Mouse (Mus musculus): ENCODE measurements around the gene 7420426K07Rik. TPM values are rescaled to one million over a fixed set of nuclear protein-coding genes. Genes with fewer than 3 reads are reported as not detected.

Gene 7420426K07Rik
- not detected in 2 replicates for polyA plus RNA-seq (2012)

DNA sequence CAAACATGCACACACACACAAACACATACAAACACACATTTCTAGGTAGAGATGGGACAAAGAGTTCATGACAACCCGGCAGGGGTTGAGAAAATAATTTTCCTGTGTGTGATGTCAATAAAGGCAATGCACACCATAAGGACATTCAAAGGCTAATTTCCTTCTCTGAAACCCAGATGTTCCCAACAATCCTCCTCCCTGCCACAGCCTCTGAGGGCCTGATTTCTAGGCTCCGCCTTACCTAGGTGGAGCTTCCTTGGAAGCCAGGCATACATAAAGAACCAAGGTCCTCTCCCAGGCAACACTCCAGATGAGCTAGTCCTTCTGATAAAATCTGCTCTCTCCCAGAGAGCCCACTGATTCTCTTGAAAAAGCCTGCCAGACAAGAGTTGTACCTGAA, at the start of gene 7420426K07Rik:
Gene 7420426K07Rik, plus strand, starts transcription at position 301 of the 400 bp plus-strand sequence.
- no peaks in the 10 kb centered on the region; the same call in 1 of the 2 replicates for H3K9me3 ChIP-seq (ENCODE audit: control insufficient read depth, low read length)
- no peaks in the 10 kb centered on the region for H3K27me3 ChIP-seq (ENCODE audit: control insufficient read depth)
- no peaks in the 10 kb centered on the region for H3K4me1 ChIP-seq (ENCODE audit: control insufficient read depth)
- TF ChIP-seq TAL1 (IDR thresholded peaks at IDR 0.05; ENCODE audit: low read length) (no peak), GATA1 (IDR thresholded peaks at IDR 0.05; ENCODE audit: low read length) (no peak)
- H3K4me3 ChIP-seq (replicated peaks), result no peak within 1 kb of the TSS
- H3K36me3 ChIP-seq (ENCODE audit: control insufficient read depth), result no peaks in the 10 kb centered on the region

DNA sequence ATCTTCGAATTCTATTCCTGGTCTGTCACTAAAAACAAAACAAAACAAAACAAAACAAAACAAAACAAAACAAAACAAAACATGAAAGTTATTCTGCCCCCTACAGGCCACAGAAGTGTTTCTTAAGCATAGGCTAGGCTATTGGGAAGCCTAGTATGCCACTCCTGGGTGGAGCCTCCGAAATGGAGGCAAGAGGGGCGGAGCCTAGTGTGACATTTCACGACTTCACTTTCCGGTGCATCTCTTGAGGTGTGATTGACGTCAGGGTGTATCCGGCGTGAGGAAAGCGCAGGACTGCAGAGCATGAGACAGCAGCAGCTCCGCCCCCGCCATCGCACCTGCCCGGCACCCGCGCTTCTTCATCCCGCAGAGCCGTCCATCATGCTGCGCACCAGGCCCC, 46.7 kb upstream of the 7420426K07Rik start, which contains the start of gene Prr23a2:
Gene Prr23a2, plus strand, starts transcription at position 285 of the 400 bp plus-strand sequence.
- peaks cover 5% of the 10 kb centered on the region for H3K9me3 ChIP-seq (ENCODE audit: control insufficient read depth, low read length)
- H3K36me3 ChIP-seq (ENCODE audit: control insufficient read depth), result no peaks in the 10 kb centered on the region
- H3K27me3 ChIP-seq (ENCODE audit: control insufficient read depth), result no peaks in the 10 kb centered on the region
- no peaks in the 10 kb centered on the region for H3K4me1 ChIP-seq (ENCODE audit: control insufficient read depth)
- TF ChIP-seq TAL1 (IDR thresholded peaks at IDR 0.05; ENCODE audit: low read length) (no peak), GATA1 (IDR thresholded peaks at IDR 0.05; ENCODE audit: low read length) (no peak)
- no peak within 1 kb of the TSS for H3K4me3 ChIP-seq (replicated peaks)

DNA sequence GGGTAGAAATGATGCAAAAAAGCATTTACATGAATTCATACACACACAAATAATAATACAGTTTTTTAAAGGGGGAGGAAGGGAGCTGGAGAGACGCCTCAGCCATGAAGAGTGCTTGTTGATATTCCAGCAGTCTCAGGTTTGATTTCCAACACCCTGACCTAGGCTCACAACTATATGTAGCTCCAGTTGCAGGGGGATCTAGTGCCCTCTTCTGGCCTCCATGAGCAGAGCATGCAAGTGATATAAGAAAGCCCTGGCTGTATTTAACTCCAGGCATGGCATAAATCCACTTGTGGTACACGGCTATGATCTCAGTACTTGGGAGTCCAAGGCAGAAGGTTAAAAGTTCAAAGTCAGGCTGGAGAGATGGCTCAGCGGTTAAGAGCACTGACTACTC, 39.5 kb upstream of the 7420426K07Rik start:
- Histone ChIP-seq H3K4me1 (ENCODE audit: control insufficient read depth) (no peaks in the 10 kb centered on the region), H3K4me3 (replicated peaks) (no peak overlapping the region), H3K9me3 (ENCODE audit: control insufficient read depth, low read length) (peaks cover 3% of the 10 kb centered on the region), H3K27me3 (ENCODE audit: control insufficient read depth) (peaks cover 5% of the 10 kb centered on the region; the same call in 1 of the 2 replicates), H3K36me3 (ENCODE audit: control insufficient read depth) (no peaks in the 10 kb centered on the region)
- TF ChIP-seq TAL1 (IDR thresholded peaks at IDR 0.05; ENCODE audit: low read length) (no peak), GATA1 (IDR thresholded peaks at IDR 0.05; ENCODE audit: low read length) (no peak)

DNA sequence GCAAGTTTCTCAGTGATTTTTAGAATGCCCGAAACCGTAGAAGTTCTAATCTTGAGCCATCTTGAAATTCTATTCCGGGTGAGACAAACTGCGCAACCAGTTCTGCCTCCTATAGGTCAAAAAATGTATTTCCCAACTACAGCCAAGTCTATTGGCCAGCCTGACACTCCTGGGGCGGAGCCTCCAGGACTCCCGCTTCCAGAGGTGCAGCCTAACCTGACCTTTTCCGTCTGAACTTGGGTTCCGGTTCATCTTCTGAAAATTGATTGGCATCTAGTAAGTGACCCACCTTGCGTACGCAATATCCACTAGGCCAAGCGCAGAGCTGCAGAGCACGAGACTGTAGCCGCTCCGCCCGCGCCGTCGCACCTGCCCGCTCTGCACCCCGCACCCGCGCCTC, 38.3 kb upstream of the 7420426K07Rik start, which contains the start of gene Prr23a3:
Gene Prr23a3, plus strand, starts transcription at position 197 of the 400 bp plus-strand sequence.
- no peaks in the 10 kb centered on the region for H3K4me1 ChIP-seq (ENCODE audit: control insufficient read depth)
- TF ChIP-seq TAL1 (IDR thresholded peaks at IDR 0.05; ENCODE audit: low read length) (no peak), GATA1 (IDR thresholded peaks at IDR 0.05; ENCODE audit: low read length) (no peak)
- H3K9me3 ChIP-seq (ENCODE audit: control insufficient read depth, low read length), result peaks cover 3% of the 10 kb centered on the region
- no peak within 1 kb of the TSS for H3K4me3 ChIP-seq (replicated peaks)
- H3K27me3 ChIP-seq (ENCODE audit: control insufficient read depth), result peaks cover 5% of the 10 kb centered on the region; the same call in 1 of the 2 replicates
- H3K36me3 ChIP-seq (ENCODE audit: control insufficient read depth), result no peaks in the 10 kb centered on the region

DNA sequence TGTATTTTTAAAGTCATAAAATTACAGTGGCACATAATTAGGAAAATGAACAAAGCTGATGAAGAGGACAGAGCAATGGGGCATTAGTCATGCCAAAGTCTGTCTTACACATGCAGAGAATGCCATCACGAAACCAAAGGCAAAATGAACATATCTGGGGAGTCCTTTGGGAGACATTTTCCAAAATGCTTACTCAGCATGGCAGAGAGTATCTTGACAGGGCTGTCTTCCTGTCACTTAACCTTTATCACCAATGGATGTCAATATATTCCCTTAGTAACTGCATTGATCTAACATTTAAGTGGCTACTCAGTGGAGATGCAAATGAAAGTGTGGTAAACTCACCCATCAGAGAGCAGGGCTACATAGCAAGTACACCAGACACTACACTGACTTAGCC, 1.4 kb upstream of the 7420426K07Rik start:
- TF ChIP-seq GATA1 (IDR thresholded peaks at IDR 0.05; ENCODE audit: low read length), result no peak
- TF ChIP-seq TAL1 (IDR thresholded peaks at IDR 0.05; ENCODE audit: low read length), result no peak
- Histone ChIP-seq H3K36me3 (ENCODE audit: control insufficient read depth) (no peaks in the 10 kb centered on the region), H3K27me3 (ENCODE audit: control insufficient read depth) (no peaks in the 10 kb centered on the region), H3K9me3 (ENCODE audit: control insufficient read depth, low read length) (peaks cover 10% of the 10 kb centered on the region), H3K4me1 (ENCODE audit: control insufficient read depth) (no peaks in the 10 kb centered on the region), H3K4me3 (replicated peaks) (no peak overlapping the region)

DNA sequence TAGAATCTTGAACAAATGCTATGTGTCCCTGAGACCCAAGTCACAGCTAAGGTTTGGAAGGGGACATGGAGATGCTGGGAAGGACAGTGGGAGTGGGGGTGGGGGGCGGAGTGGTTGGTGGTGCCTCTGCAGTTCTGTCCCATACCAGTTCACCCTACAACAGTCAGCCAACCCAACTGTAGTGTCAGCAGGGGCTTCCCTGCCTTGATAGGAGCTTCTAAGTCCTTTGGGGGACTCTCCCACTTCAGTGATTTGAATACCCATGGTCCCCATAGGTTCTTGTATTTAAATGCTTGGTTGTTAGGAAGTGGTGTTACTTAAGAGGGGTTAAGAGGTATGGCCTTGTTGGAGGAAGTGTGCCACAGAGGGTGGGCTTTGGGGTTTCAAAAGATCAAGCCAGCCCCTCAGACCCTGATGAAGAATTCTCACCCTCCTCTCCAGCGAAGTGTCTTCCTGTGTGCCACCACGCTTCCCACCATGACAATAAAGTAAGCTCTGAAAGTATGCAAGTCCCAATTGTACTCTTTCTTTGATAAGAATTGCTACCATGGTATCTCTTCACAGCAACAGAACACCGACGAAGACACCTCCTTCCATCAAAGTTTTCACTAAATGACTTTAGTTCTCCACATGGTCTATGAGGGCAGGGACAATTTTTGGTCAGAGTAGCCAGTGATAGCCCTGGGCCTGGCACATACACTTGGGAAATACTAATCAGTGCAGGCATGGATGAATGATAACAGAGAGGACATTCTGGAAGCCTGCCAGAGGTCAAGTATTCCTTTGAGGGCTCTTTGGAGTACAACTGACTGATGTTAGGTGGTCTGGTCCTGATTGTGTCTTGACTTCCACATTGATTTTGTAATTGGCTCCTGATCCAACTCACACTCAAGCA, 18.0 kb downstream of the 7420426K07Rik start:
- no peaks in the 10 kb centered on the region for H3K27me3 ChIP-seq (ENCODE audit: control insufficient read depth)
- H3K9me3 ChIP-seq (ENCODE audit: control insufficient read depth, low read length), result 0 out of 2 replicates have a peak, but pooled peaks cover 3% of the 10 kb centered on the region
- no peaks in the 10 kb centered on the region for H3K4me1 ChIP-seq (ENCODE audit: control insufficient read depth)
- H3K36me3 ChIP-seq (ENCODE audit: control insufficient read depth), result no peaks in the 10 kb centered on the region
- H3K4me3 ChIP-seq (replicated peaks), result no peak overlapping the region
- TF ChIP-seq TAL1 (IDR thresholded peaks at IDR 0.05; ENCODE audit: low read length) (no peak), GATA1 (IDR thresholded peaks at IDR 0.05; ENCODE audit: low read length) (no peak)

DNA sequence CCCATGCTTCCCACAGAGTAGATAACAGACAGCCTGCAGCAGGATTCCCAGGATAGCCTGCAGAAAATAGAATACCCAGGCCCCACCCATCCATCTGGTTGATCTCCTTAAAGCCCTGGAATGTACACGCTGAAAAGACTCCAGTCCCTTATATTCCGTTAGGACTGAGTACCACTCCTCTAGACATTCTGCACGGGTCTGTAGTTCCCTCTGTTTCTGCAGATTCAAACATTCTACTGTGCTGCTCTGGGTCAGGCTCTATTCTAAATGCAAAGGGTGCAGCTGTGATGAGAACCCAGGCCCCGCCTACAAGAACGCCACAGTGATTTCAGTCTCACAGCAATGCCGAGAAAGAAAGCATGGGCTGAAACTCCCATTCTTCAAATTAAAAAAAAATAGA, 20.2 kb downstream of the 7420426K07Rik start:
- TF ChIP-seq TAL1 (IDR thresholded peaks at IDR 0.05; ENCODE audit: low read length) (no peak), GATA1 (IDR thresholded peaks at IDR 0.05; ENCODE audit: low read length) (no peak)
- H3K4me3 ChIP-seq (replicated peaks), result no peak overlapping the region
- H3K27me3 ChIP-seq (ENCODE audit: control insufficient read depth), result no peaks in the 10 kb centered on the region
- 0 out of 2 replicates have a peak, but pooled peaks cover 3% of the 10 kb centered on the region for H3K9me3 ChIP-seq (ENCODE audit: control insufficient read depth, low read length)
- no peaks in the 10 kb centered on the region for H3K36me3 ChIP-seq (ENCODE audit: control insufficient read depth)
- H3K4me1 ChIP-seq (ENCODE audit: control insufficient read depth), result no peaks in the 10 kb centered on the region

DNA sequence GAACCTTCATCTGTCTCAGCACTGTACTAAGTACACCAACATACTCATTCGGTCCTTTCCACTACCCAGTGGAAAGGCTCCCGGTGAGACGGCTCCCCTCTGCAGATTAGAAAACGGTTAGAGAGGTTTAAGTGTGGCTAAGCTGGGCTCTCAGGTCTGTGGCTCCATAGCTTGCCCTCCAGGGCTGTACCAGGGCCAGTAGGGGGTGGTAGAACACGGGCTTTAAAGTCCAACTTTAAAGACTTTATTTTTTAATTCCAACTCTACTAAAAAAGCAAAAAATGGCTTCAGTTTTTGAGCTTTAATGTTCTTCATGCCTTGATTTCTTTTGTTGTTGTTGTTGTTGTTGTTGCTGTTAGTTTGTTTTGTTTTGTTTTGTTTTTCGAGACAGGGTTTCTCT, 21.3 kb downstream of the 7420426K07Rik start:
- Histone ChIP-seq H3K4me3 (replicated peaks) (no peak overlapping the region), H3K4me1 (ENCODE audit: control insufficient read depth) (no peaks in the 10 kb centered on the region), H3K36me3 (ENCODE audit: control insufficient read depth) (no peaks in the 10 kb centered on the region), H3K9me3 (ENCODE audit: control insufficient read depth, low read length) (no peaks in the 10 kb centered on the region), H3K27me3 (ENCODE audit: control insufficient read depth) (no peaks in the 10 kb centered on the region)
- TF ChIP-seq GATA1 (IDR thresholded peaks at IDR 0.05; ENCODE audit: low read length), result no peak
- no peak for TF ChIP-seq TAL1 (IDR thresholded peaks at IDR 0.05; ENCODE audit: low read length)

DNA sequence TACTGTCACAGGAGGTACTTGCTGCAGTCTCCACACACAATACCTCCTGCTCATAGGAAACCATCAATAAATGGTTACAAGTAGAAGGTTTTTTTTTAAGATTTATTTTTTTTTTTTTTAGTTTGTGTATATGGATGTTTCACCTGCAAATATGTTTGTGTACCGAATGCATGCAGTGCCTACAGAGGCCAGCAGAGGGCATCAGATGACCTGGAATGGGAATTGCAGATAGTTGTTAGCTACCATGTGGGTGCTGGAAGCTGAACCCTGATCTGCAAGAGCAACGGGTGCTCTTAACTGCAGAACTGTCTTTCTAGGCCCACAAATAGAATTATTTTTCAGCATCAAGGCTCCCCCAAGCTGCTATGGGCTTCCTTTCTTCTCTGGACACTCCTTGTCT, 26.6 kb downstream of the 7420426K07Rik start:
- Histone ChIP-seq H3K4me1 (ENCODE audit: control insufficient read depth) (no peaks in the 10 kb centered on the region), H3K36me3 (ENCODE audit: control insufficient read depth) (no peaks in the 10 kb centered on the region), H3K27me3 (ENCODE audit: control insufficient read depth) (no peaks in the 10 kb centered on the region), H3K4me3 (replicated peaks) (no peak overlapping the region), H3K9me3 (ENCODE audit: control insufficient read depth, low read length) (peaks cover 9% of the 10 kb centered on the region)
- TF ChIP-seq TAL1 (IDR thresholded peaks at IDR 0.05; ENCODE audit: low read length), result no peak

Measured in erythroblast, embryonic 14.5 days (primary cell).